Mouse (Mus musculus): ENCODE measurements around the gene Slc22a4.

Gene Slc22a4

GRCm38 (mm10) chr11:54028044-54028951, at the start of gene Slc22a4:
TSS of gene Slc22a4 (minus strand) at chr11:54028090.
- DNase-seq (ENCODE audit: low spot score in 2 of 2) = peak; percentile 77 to 84

- DNase-seq (ENCODE audit: low spot score in 2 of 2) = no peak
Observed at GRCm38 (mm10) chr11:54076101-54076500, 48.2 kb upstream of the Slc22a4 start.

GRCm38 (mm10) chr11:54075353-54075752, 47.5 kb upstream of the Slc22a4 start:
- no peak for DNase-seq (ENCODE audit: low spot score in 2 of 2)

GRCm38 (mm10) chr11:54073291-54073690, 45.4 kb upstream of the Slc22a4 start:
- DNase-seq (ENCODE audit: low spot score in 2 of 2) = no peak

GRCm38 (mm10) chr11:54071726-54072445, 44.0 kb upstream of the Slc22a4 start:
- peak in 1 of 2 experiments; percentile 66 for DNase-seq (ENCODE audit: low spot score in 2 of 2)

DNA sequence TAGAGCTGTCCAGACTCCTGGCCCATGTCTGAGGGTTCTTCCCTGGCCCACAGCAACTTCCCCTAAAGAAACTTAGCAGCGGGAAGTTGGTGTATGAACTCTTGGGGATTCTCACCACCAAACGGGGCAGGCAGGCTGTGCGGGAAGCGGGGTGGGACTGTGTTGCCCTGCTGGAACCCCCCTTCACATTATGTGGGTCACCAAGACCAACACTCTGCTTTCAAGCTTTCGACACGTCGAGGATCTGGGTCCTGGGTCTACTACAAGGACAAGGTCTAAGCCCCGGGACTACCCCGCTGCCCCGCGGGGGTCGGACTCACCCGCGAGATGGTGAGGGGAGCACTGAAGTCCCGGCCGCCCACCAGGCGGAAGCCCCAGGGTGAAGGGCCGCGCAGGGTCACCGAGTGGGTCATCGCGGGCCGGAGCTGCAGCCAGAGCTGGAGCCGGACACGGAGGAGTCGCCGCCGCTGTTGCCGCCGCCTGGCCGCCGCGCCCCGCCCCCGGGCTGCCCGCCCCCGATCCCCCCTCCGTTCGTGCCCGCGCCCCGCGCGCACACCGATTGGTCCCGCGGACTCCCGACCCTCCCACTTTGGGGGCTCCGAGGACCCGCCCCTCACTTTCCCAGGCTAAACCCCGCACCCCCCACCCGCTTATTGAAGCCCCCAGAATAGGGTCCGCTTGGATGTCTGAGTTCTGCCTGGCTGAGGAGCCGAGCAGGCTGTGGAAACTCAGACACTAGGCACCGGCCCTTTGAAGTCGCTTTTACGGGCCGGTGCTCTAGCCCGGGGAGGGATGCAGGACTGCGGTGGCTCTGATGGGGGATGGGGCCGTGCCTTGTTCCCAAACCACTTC, 40.9 kb upstream of the Slc22a4 start, which contains the start of gene Pdlim4:
Gene Pdlim4 (minus strand): TSS at position 495 of the 852 bp plus-strand sequence.
- DNase-seq (ENCODE audit: low spot score in 2 of 2) = no peak

DNA sequence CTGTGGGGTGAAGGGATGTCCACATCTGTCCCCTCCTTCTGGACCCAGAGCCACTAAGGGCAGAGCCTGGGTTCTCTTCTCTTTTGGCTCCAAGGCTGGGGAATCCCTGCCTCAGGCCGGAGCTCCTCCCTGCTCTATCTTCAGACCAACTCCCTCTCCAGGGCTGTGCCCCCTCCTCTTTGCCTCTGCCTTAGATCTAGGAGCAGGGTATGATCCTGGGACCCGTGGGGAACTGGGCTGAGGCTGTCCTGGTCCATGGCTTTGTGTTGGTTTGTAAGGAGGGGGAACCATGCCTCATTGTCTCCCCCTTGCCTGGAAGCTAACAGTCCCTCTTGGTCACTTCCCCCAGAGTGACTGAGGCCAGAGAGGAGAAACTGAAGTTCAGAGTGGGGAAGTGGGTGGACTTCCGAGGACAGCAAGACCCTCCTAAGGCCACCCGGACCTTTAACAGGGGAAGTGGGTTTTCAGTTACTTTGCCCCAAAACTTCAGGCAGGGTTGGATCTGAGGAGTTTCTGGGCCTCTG, 40.2 kb upstream of the Slc22a4 start:
- no peak for DNase-seq (ENCODE audit: low spot score in 2 of 2)

DNA sequence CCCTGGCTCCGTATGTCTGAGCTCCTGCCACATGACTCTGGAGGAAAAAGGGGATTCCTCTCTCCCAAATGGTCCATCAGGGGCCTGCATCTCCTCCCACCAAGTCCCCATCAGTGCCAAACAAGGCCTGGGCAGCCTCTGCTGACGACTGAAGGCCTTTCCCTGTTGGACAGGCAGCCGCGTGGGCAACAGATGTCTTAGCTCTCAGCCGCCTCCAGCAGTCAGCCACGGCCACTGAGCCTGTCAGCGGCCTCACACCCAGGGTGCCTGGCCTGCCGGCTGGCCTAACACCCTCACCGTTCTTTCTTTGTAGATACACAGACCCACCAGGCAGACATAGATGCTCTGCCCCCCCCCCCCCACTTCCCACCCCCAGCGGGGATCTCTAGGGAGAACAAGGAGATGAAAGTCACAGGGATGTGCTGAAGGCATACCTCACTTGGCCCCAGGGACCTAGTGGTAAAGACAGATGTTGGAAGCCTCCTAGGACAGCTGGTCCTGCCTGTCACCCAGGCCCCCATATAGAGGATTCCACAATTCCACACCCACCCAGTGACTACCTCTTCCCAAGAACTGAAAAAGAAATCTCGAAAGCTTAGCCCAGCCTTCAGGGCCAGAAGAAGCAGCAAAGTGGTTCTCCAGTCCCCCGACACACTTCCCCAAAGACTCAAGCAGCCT, 39.6 kb upstream of the Slc22a4 start:
- no peak for DNase-seq (ENCODE audit: low spot score in 2 of 2)

- DNase-seq (ENCODE audit: low spot score in 2 of 2) = no peak
Observed at GRCm38 (mm10) chr11:54066400-54066799, 38.5 kb upstream of the Slc22a4 start.

DNA sequence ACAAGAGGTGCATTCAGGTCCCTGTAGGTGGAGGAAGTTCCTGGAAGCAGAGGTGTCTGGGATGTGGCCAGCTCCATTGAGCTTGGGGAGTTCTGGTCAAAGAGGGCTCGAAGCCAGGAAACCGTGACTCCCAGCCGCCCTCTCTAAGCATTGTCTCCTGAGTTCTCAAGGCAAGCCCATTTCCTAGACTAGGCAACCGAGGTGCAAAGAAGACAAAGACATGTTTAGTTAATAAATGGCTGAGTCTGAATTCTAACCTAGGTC, 38.0 kb upstream of the Slc22a4 start:
- DNase-seq (ENCODE audit: low spot score in 2 of 2) = no peak

DNA sequence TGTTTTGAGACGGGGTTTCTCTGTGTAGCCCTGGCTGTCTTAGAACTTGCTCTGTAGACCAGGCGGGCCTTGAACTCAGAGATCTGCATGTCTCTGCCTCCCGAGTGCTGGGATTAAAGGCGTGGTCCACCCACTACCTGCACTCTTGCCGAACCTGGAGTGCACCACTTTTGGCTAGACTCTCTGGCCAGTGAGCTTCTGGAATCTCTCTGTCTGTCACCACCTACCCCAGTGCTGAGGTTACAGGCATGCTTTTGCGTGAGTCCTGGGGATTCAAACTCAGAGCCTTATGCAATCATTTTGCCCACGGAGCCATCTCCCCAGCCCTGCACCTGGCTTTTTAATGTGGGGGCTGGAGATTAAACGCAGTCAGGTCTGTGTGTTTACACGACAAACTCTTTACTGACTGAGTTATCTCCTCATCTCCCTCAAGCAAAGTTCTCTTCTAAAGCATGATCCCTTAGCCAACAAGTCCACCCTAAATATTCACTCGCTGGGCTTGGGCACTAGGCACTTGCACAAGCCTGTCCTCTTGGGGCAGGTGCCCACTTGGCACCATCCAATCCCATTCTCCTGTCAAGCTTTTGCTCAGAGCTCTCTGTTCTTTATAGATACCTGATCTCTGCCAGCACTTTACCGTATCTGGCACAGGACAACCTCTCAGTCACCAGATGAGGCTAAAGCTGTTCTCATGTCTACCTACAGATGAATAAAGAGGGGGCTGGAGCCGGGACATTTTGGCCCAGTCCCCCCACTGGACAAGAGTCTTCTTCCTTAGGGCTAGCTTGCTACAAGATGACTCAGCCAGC, 37.4 kb upstream of the Slc22a4 start:
- no peak for DNase-seq (ENCODE audit: low spot score in 2 of 2)

DNA sequence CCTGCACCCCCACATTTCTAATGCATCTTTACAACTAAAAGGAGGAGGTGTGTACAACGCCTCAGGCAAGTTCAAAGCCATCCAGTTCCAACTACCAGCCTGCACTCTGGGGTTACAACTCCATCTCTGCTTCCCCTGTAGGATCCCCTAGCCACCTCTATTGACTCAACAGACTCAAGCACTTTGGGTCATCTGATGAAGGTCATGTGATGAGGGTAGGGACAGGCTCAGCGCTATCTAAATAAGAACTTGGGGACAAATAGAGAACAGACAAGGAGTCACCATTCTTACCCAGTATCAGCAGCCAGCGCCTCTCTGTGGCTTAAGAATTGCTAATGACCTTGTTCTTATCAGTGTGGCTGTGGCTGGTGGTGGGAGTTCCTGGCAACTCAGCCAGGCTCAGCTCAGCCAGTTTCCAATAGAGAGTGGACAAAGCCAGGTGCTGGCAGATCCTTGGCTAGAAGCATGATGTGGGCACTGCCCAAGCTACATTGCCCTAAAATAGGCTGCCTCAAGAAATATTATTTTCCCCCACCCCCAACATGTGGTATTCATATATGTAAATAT, 36.6 kb upstream of the Slc22a4 start:
- no peak for DNase-seq (ENCODE audit: low spot score in 2 of 2)

- no peak for DNase-seq (ENCODE audit: low spot score in 2 of 2)
Observed at GRCm38 (mm10) chr11:54063472-54063775, 35.5 kb upstream of the Slc22a4 start.

GRCm38 (mm10) chr11:54062753-54063471, 35.0 kb upstream of the Slc22a4 start:
- no peak for DNase-seq (ENCODE audit: low spot score in 2 of 2)

GRCm38 (mm10) chr11:54062086-54062752, 34.3 kb upstream of the Slc22a4 start:
- peak; percentile 59 to 70 for DNase-seq (ENCODE audit: low spot score in 2 of 2)

- DNase-seq (ENCODE audit: low spot score in 2 of 2) = peak; percentile 63 to 78
Observed at GRCm38 (mm10) chr11:54060316-54060715, 32.4 kb upstream of the Slc22a4 start.

- DNase-seq (ENCODE audit: low spot score in 2 of 2) = no peak
Observed at GRCm38 (mm10) chr11:54059526-54059925, 31.6 kb upstream of the Slc22a4 start.

GRCm38 (mm10) chr11:54058643-54059042, 30.8 kb upstream of the Slc22a4 start:
- DNase-seq (ENCODE audit: low spot score in 2 of 2) = no peak

GRCm38 (mm10) chr11:54058056-54058617, 30.2 kb upstream of the Slc22a4 start:
- no peak for DNase-seq (ENCODE audit: low spot score in 2 of 2)

Measured in urinary bladder, postnatal 36 days (tissue).